Mouse (Mus musculus) kidney, adult 2 months (tissue): Measurements from ENCODE around the gene Znrf2.

Source experiments
- CTCF ChIP-seq: fragments of 200-500 bp; conservative IDR thresholded peaks from 2 replicates; pipeline ENCODE4 v1.5.1; 2011; ENCODE audit warnings: low read depth, mild to moderate bottlenecking, control low read depth, low read length, moderate library complexity, mixed read lengths; ENCODE audit not compliant: insufficient read depth, insufficient read length
- POLR2A ChIP-seq: fragments of 200-500 bp; IDR thresholded peaks from one replicate; pipeline ENCODE4 v1.6.1; 2011; ENCODE audit warnings: low read depth, low read length, control low read depth

- no peak for TF ChIP-seq POLR2A
- no peak for TF ChIP-seq CTCF
Measured at GRCm38 (mm10) chr6:54790071-54790470, 26.6 kb upstream of the Znrf2 start.
